Mouse (Mus musculus): ENCODE data around the gene Emb. TPM values are rescaled to one million over a fixed set of nuclear protein-coding genes. Genes with fewer than 3 reads are reported as not detected.
"Not testable (repeated sequence)": the region's sequence is repeated elsewhere in the genome, so short reads cannot be mapped to it uniquely, and the experiment has no call there.

The Emb gene
- 17.0 and 17.3 TPM in 2 replicates for polyA plus RNA-seq (2015; fragmentation: Nextera tagmentation; extraction: Ambion mirVana)

GRCm38 (mm10) chr13:117208236-117208635 is at the start of gene Emb:
Gene Emb, plus strand, starts transcription at chr13:117208536.
- DNase-seq, result no peak
- no peaks in the 10 kb centered on the region for H3K27me3 ChIP-seq
- no peaks in the 10 kb centered on the region for H3K4me1 ChIP-seq (replicated peaks)
- no peak; the same call in 1 of the 2 replicates for ATAC-seq (ENCODE audit: low read depth)
- H3K9ac ChIP-seq, result no peak within 1 kb of the TSS
- H3K4me2 ChIP-seq, result no peak within 1 kb of the TSS
- no peak within 1 kb of the TSS for H3K4me3 ChIP-seq (replicated peaks)
- H3K36me3 ChIP-seq, result no peaks in the 10 kb centered on the region
- H3K9me3 ChIP-seq (replicated peaks), result no peaks in the 10 kb centered on the region
- H3K27ac ChIP-seq, result no peak within 1 kb of the TSS
- 30% methylated on average over 6 of the region's 6 CpGs for WGBS (ENCODE audit: insufficient replicate concordance)

- Histone ChIP-seq H3K27ac (no peak overlapping the region), H3K4me3 (replicated peaks) (no peak overlapping the region), H3K4me2 (no peak overlapping the region), H3K4me1 (replicated peaks) (no peaks in the 10 kb centered on the region), H3K27me3 (no peaks in the 10 kb centered on the region), H3K9ac (no peak overlapping the region), H3K9me3 (replicated peaks) (no peaks in the 10 kb centered on the region), H3K36me3 (no peaks in the 10 kb centered on the region)
- 66% methylated on average over 5 of the region's 5 CpGs for WGBS (ENCODE audit: insufficient replicate concordance)
- DNase-seq, result no peak
- ATAC-seq (ENCODE audit: low read depth), result no peak
These were observed 44.4 kb upstream of the Emb start for GRCm38 (mm10) chr13:117163906-117164305.

GRCm38 (mm10) chr13:117165071-117165470 is 43.3 kb upstream of the Emb start:
- Histone ChIP-seq H3K27ac (no peak overlapping the region), H3K4me3 (replicated peaks) (no peak overlapping the region), H3K9ac (no peak overlapping the region), H3K4me2 (no peak overlapping the region), H3K4me1 (replicated peaks) (no peaks in the 10 kb centered on the region), H3K36me3 (no peaks in the 10 kb centered on the region), H3K27me3 (no peaks in the 10 kb centered on the region), H3K9me3 (replicated peaks) (no peaks in the 10 kb centered on the region)
- ATAC-seq (ENCODE audit: low read depth) (no peak), DNase-seq (no peak)
- 82% methylated on average over 8 of the region's 8 CpGs for WGBS (ENCODE audit: insufficient replicate concordance)

DNA sequence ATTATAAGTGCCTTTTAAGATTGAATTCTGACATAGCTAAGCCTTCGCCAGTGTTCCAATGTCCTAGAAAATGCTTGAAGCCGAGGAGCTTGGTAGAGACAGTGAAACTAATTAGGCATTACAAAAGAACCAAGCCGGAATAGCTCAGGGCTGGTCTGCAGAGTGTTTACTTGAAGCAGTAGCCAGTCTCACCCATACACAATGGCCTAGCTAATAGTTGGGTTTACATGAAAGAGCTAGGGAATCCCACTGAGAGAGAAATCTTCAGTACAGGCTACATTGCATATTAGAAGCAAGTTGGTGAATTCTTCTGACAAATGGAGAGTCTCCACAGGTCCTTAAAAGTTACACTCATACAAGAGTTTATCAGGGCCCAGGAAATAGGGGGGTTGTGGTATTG is 27.4 kb upstream of the Emb start:
- H3K4me3 ChIP-seq (replicated peaks); DNase-seq; H3K4me1 ChIP-seq (replicated peaks); H3K4me2 ChIP-seq; H3K27ac ChIP-seq; H3K9me3 ChIP-seq (replicated peaks); ATAC-seq (ENCODE audit: low read depth); H3K27me3 ChIP-seq; H3K36me3 ChIP-seq; H3K9ac ChIP-seq: not testable (repeated sequence)
- 62% methylated on average over 3 of the region's 3 CpGs for WGBS (ENCODE audit: insufficient replicate concordance)

DNA sequence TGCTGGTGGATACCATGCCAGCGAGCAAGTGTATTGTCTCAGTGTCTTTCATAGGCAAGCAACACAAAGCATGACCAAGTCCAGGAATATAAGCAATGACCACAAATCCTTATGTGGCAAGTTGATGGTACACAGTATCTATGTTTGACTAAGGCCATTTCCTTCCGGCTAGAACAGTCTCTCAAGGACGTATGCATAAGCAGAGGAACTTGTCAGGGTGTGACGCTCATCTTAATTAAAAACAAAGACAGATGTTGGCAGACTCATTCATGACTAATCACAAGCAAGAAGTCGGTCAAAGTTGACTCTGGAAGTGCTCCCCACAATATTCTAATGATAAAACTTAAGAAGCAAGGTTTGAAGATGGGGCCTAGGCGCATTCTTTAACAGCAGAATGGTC is 25.0 kb upstream of the Emb start:
- H3K4me1 ChIP-seq (replicated peaks), result no peaks in the 10 kb centered on the region
- H3K27ac ChIP-seq, result no peak overlapping the region
- H3K9me3 ChIP-seq (replicated peaks), result no peaks in the 10 kb centered on the region
- H3K36me3 ChIP-seq, result no peaks in the 10 kb centered on the region
- H3K4me3 ChIP-seq (replicated peaks), result no peak overlapping the region
- H3K4me2 ChIP-seq, result no peak overlapping the region
- DNase-seq (no peak), ATAC-seq (ENCODE audit: low read depth) (no peak)
- H3K9ac ChIP-seq, result no peak overlapping the region
- H3K27me3 ChIP-seq, result no peaks in the 10 kb centered on the region
- 44% methylated on average over 6 of the region's 6 CpGs for WGBS (ENCODE audit: insufficient replicate concordance)

DNA sequence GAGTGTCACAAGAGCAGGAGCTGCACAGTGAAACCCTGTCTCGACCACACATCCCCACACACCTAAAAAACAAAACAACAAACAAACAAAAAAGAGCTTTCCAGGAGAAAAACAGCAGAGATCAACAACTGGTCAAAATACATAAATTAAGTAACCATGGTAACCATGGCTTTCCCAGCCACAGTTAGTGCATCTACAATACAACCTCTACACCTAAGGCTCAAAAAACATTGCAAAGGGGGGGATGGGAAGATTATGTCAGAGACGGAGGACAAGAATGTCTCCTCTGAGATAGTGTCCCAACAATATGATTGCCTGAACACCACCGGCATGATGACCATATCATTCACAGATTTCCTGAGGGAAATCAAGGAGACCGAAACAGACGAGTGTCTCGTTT is 23.0 kb upstream of the Emb start:
- WGBS (ENCODE audit: insufficient replicate concordance), result 58% methylated on average over 6 of the region's 6 CpGs
- no peaks in the 10 kb centered on the region for H3K4me1 ChIP-seq (replicated peaks)
- H3K9ac ChIP-seq, result no peak overlapping the region
- DNase-seq (no peak), ATAC-seq (ENCODE audit: low read depth) (no peak)
- H3K9me3 ChIP-seq (replicated peaks), result no peaks in the 10 kb centered on the region
- H3K27ac ChIP-seq, result no peak overlapping the region
- H3K4me2 ChIP-seq, result no peak overlapping the region
- H3K4me3 ChIP-seq (replicated peaks), result no peak overlapping the region
- no peaks in the 10 kb centered on the region for H3K27me3 ChIP-seq
- no peaks in the 10 kb centered on the region for H3K36me3 ChIP-seq

GRCm38 (mm10) chr13:117192161-117192560 is 16.2 kb upstream of the Emb start:
- 80% methylated on average over 5 of the region's 5 CpGs for WGBS (ENCODE audit: insufficient replicate concordance)
- Histone ChIP-seq H3K9me3 (replicated peaks) (no peaks in the 10 kb centered on the region), H3K36me3 (no peaks in the 10 kb centered on the region), H3K4me1 (replicated peaks) (no peaks in the 10 kb centered on the region), H3K4me2 (no peak overlapping the region), H3K4me3 (replicated peaks) (no peak overlapping the region), H3K27me3 (no peaks in the 10 kb centered on the region), H3K9ac (no peak overlapping the region), H3K27ac (no peak overlapping the region)
- ATAC-seq (ENCODE audit: low read depth) (no peak), DNase-seq (no peak)

DNA sequence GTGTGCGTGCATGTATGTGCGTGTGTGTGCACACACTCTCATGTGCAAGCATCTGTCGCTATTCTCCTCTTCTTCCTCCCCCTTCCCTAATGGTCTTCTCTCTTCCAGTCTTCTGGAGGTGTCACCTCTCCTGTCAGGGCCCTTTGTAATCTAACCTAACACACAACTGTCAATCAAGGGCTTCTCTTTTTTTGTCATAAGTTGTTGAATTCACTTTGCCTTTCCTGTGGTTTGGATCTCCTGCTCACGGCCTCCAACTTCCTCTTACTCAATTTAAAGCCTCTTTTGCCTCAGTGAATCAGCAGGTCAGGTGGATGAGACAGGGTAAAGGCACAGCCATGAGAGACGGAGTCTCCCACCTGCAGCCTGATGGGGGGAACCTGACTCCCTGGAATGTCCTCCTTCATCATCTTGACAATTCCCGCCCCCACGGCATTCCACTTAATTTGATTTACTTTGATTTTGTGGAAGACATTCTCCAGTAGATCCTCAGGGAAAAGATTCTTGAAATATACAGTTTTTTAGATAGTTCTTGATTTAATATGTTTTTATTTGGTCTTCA is 14.8 kb upstream of the Emb start:
- Histone ChIP-seq H3K9me3 (replicated peaks) (no peaks in the 10 kb centered on the region), H3K27me3 (no peaks in the 10 kb centered on the region), H3K4me3 (replicated peaks) (no peak overlapping the region), H3K36me3 (no peaks in the 10 kb centered on the region), H3K4me1 (replicated peaks) (no peaks in the 10 kb centered on the region), H3K9ac (no peak overlapping the region), H3K4me2 (no peak overlapping the region), H3K27ac (no peak overlapping the region)
- ATAC-seq (ENCODE audit: low read depth) (no peak), DNase-seq (no peak)
- 40% methylated on average over 7 of the region's 7 CpGs for WGBS (ENCODE audit: insufficient replicate concordance)

GRCm38 (mm10) chr13:117195569-117196495 is 12.5 kb upstream of the Emb start:
- H3K4me1 ChIP-seq (replicated peaks), result no peaks in the 10 kb centered on the region
- H3K4me2 ChIP-seq, result no peak overlapping the region
- no peak overlapping the region for H3K4me3 ChIP-seq (replicated peaks)
- DNase-seq, result no peak
- H3K9me3 ChIP-seq (replicated peaks), result no peaks in the 10 kb centered on the region
- ATAC-seq (ENCODE audit: low read depth), result peak; percentile 53
- no peak overlapping the region for H3K9ac ChIP-seq
- H3K36me3 ChIP-seq, result no peaks in the 10 kb centered on the region
- WGBS (ENCODE audit: insufficient replicate concordance), result 47% methylated on average over 13 of the region's 13 CpGs
- no peak overlapping the region for H3K27ac ChIP-seq
- H3K27me3 ChIP-seq, result no peaks in the 10 kb centered on the region

DNA sequence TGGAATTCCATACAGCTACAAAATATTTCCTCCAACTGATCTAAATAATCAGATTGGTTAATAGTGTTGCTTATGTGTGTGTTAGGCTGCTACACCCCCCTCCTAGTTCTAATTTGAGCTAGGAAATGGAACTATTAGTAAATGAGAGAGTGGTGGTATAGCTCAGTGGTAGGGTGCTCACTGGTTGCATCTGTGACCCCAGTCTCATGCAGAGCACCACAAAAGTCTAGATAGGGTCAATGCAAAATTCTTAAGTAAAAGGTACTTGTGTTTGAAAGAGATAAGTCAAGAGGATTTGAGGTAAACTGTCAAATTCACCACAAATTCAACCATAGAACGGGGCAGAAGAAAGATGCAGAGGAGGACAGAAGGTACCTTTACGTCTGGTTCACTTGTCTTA is 10.7 kb upstream of the Emb start:
- Histone ChIP-seq H3K4me2 (no peak overlapping the region), H3K9me3 (replicated peaks) (no peaks in the 10 kb centered on the region), H3K36me3 (no peaks in the 10 kb centered on the region), H3K4me3 (replicated peaks) (no peak overlapping the region), H3K9ac (no peak overlapping the region), H3K4me1 (replicated peaks) (no peaks in the 10 kb centered on the region), H3K27ac (no peak overlapping the region), H3K27me3 (no peaks in the 10 kb centered on the region)
- no peak for ATAC-seq (ENCODE audit: low read depth)
- no peak for DNase-seq
- 37% methylated on average over 2 of the region's 2 CpGs for whole genome bisulfite sequencing (ENCODE audit: insufficient replicate concordance)

GRCm38 (mm10) chr13:117198402-117199083 is 9.8 kb upstream of the Emb start:
- WGBS (ENCODE audit: insufficient replicate concordance), result 81% methylated on average over 7 of the region's 7 CpGs
- no peak overlapping the region for H3K4me3 ChIP-seq (replicated peaks)
- H3K36me3 ChIP-seq, result no peaks in the 10 kb centered on the region
- H3K4me1 ChIP-seq (replicated peaks), result no peaks in the 10 kb centered on the region
- no peak overlapping the region for H3K4me2 ChIP-seq
- H3K27ac ChIP-seq, result no peak overlapping the region
- no peak overlapping the region for H3K9ac ChIP-seq
- H3K27me3 ChIP-seq, result no peaks in the 10 kb centered on the region
- H3K9me3 ChIP-seq (replicated peaks), result no peaks in the 10 kb centered on the region
- ATAC-seq (ENCODE audit: low read depth), result no peak
- DNase-seq, result peak; percentile 44

Measured in liver, embryonic 13.5 days (tissue).